Mouse (Mus musculus) megakaryocyte, embryonic 14.5 days (primary cell): ENCODE data around the gene Gpt2. TPM values are rescaled to one million over a fixed set of nuclear protein-coding genes. Genes with fewer than 3 reads are reported as not detected.

Experiments
- H3K27me3 ChIP-seq: replicated peaks from 2 replicates; pipeline ENCODE3; 2012; ENCODE audit warnings: inconsistent platforms
- H3K36me3 ChIP-seq: replicated peaks from 2 replicates; pipeline ENCODE3; 2012; ENCODE audit warnings: low read length, inconsistent platforms, mixed read lengths
- H3K4me1 ChIP-seq: 2 replicates; pipeline ENCODE4 v1.6.1; 2012; ENCODE audit warnings: inconsistent platforms
- H3K4me3 ChIP-seq: replicated peaks from 2 replicates; pipeline ENCODE3; 2012; ENCODE audit warnings: moderate library complexity, mild to moderate bottlenecking, inconsistent platforms
- H3K9me3 ChIP-seq: 2 replicates; pipeline ENCODE4 v1.6.1; 2012; ENCODE audit warnings: inconsistent platforms
- FLI1 ChIP-seq: IDR thresholded peaks from 2 replicates; pipeline ENCODE4 v1.6.1; 2012; ENCODE audit warnings: low read length, inconsistent platforms, mixed read lengths
- GATA1 ChIP-seq: IDR thresholded peaks from 3 replicates; pipeline ENCODE4 v1.6.1; 2012; ENCODE audit warnings: mixed read lengths, low read length, inconsistent platforms, borderline replicate concordance
- polyA plus RNA-seq: library from polyadenylated mRNA; stranded (reverse); fragments of >175 nt; gene quantifications from 2 replicates; pipeline ENCODE4 v1.2.3, GENCODE M21; 2012; ENCODE audit warnings: low replicate concordance; ENCODE audit not compliant: insufficient read depth

The Gpt2 gene
- polyA plus RNA-seq, 1 experiment = 2.5 TPM

DNA sequence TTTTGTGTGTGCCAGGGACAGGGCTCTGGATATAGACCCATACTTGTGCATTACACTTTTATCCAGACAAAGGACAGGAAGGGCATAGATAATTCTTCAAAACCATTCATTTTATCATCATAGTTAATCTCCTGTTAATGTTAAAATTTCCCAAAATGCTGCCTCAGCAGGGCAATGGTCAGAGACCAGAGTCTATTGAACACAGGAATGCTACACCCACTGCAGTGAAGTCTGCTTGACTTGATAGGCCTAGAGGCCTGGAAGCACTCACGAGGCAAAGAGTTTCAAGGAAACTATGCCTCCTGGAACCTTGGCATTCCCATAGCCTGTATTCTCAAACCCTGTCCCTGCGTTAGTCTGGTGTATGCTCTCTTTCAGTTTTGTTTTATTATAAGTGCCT, 12.7 kb upstream of the Gpt2 start:
- H3K27me3 ChIP-seq = peaks cover 6% of the 10 kb centered on the region
- TF ChIP-seq FLI1 = no peak
- no peak for TF ChIP-seq GATA1
- no peak overlapping the region for H3K4me3 ChIP-seq

GRCm38 (mm10) chr8:85481900-85482299, 10.5 kb upstream of the Gpt2 start:
- H3K9me3 ChIP-seq = peaks cover 6% of the 10 kb centered on the region
- peak overlapping the region; percentile 75 for H3K4me3 ChIP-seq
- no peaks in the 10 kb centered on the region for H3K36me3 ChIP-seq
- peaks cover 7% of the 10 kb centered on the region for H3K4me1 ChIP-seq
- no peak for TF ChIP-seq FLI1
- no peak for TF ChIP-seq GATA1
- peaks cover 6% of the 10 kb centered on the region for H3K27me3 ChIP-seq

More for the DNA sequence above, 12.7 kb upstream of the Gpt2 start:
- peaks cover 7% of the 10 kb centered on the region for H3K4me1 ChIP-seq
- H3K9me3 ChIP-seq = 0 out of 2 replicates have a peak, but pooled peaks cover 2% of the 10 kb centered on the region
- H3K36me3 ChIP-seq = no peaks in the 10 kb centered on the region

GRCm38 (mm10) chr8:85482427-85482826, 9.9 kb upstream of the Gpt2 start:
- no peak for TF ChIP-seq GATA1
- no peak for TF ChIP-seq FLI1
- Histone ChIP-seq H3K27me3 (peaks cover 6% of the 10 kb centered on the region), H3K9me3 (peaks cover 6% of the 10 kb centered on the region), H3K4me1 (peaks cover 7% of the 10 kb centered on the region), H3K4me3 (no peak overlapping the region), H3K36me3 (no peaks in the 10 kb centered on the region)

DNA sequence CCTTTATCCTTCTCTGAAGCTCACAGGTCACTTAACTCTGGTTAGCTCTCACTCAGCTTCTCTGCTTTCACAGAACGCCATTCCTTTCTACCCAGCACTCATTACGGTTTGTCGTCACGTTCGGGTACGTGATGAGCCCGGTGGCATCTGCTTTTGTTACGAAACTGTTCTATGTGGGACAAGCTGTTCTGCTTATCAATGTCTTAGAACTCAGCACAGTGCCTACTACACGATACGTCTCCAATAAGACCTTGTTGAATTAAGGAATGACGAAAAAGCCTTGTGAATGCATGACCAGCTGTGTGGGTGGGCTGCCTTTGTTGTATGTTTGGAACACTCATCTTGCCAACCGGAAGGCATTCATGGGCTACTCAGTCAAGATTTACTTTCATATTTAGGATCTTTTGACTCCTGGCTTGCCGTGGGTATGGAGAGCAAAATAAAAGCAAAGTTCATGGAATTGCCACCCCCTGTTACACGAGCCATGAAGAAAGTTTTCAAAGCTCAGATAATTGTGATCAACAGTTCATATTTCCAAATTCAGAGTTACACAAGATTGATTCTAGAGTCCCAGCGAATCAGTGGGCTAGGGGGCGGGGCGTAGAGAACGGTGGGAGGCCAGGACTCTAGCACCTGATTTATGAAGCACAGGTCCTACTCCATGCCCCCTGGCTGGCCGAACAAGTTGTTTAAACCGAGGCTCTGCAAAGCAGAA, 4.3 kb upstream of the Gpt2 start:
- no peaks in the 10 kb centered on the region for H3K36me3 ChIP-seq
- H3K9me3 ChIP-seq = peaks cover 6% of the 10 kb centered on the region
- no peak overlapping the region for H3K4me3 ChIP-seq
- H3K4me1 ChIP-seq = peaks cover 15% of the 10 kb centered on the region
- no peak for TF ChIP-seq GATA1
- no peak for TF ChIP-seq FLI1
- H3K27me3 ChIP-seq = peaks cover 6% of the 10 kb centered on the region

DNA sequence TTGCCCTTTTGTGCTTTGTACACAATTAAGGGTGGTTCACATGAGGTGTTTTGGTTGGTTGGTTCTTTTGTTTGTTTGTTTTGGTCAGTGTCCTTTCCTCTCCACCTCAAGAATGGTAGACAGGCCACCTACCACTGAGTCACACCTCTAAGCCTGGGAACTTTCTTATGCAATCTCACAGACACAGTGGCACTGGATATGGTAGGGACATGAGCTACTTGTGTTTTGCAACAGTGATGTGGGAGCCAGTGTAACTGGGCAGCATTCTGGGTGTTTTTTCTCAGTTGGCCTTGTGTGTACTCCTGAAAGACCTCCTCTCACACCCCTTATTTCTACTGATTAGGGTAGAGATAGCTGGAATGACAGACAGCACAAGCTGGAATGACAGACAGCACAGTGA, 3.7 kb upstream of the Gpt2 start:
- no peak for TF ChIP-seq FLI1
- no peak for TF ChIP-seq GATA1
- no peak overlapping the region for H3K4me3 ChIP-seq
- H3K9me3 ChIP-seq = peaks cover 6% of the 10 kb centered on the region
- peaks cover 21% of the 10 kb centered on the region for H3K4me1 ChIP-seq
- peaks cover 9% of the 10 kb centered on the region for H3K27me3 ChIP-seq
- H3K36me3 ChIP-seq = no peaks in the 10 kb centered on the region

DNA sequence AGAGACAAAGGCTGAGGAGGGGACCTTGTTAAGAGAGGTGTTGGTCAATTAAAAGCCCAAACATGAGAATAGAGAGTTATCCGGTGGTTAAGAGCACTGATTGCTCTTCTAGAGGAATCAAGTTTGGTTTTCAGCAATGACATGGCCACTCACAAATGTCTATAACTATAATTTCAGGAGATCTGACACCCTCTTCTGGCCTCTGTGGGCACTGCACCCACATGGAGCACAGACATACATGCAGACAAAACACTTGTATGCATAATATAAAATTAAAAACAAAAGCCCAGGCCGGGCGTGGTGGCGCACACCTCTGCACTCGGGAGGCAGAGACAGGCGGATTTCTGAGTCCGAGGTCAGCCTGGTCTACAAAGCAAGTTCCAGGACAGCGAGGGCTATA, 2.8 kb upstream of the Gpt2 start:
- H3K4me1 ChIP-seq = peaks cover 24% of the 10 kb centered on the region
- peaks cover 11% of the 10 kb centered on the region for H3K27me3 ChIP-seq
- H3K9me3 ChIP-seq = peaks cover 6% of the 10 kb centered on the region
- TF ChIP-seq GATA1 (no peak), FLI1 (no peak)
- H3K36me3 ChIP-seq = no peaks in the 10 kb centered on the region
- H3K4me3 ChIP-seq = no peak overlapping the region

DNA sequence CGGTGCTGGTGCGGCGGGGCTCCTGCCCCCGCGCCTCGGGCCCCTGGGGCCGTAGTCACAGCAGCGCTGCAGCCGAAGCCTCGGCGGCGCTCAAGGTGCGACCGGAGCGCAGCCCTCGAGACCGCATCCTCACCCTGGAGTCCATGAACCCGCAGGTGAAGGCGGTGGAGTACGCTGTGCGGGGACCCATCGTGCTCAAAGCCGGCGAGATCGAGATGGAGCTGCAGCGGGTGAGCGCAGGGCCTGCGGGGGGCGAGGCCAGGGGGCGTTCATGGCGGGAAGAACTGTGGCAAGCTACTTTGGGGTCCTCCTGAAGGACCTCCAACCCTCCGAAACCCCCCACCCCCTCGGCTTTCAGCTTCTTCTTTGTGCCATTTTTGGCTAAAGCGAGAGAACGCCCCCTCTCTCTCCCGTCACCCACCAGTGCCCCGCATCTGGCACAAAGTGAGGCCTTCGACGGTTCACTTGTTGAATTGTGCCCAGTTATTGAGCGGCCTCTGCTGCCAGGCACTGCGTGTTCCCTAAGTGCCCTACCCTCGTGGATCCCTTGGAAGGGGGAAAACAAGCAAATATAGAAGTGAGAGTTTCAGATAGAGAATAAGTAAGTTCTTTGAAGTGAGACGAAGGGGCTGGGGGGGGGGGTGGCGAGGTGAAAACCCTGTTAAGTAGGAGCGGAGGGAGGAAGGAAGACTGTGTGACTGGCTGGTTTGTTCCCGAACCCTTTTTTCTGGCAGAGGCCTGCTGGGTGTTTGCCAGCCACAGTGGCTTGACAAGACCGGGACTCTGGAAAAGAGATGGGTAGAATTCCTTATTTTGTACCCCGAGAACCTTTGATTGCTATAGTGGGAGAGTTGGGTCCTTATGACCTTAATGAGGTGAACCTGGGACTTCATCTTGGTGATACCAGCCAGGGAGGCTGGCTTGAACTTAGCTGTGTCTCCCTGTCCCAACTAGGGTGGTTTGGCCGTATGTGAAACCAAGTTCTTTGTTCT, 860 bp downstream of the Gpt2 start:
- H3K4me3 ChIP-seq = peak overlapping the region; percentile 99
- peaks cover 23% of the 10 kb centered on the region for H3K4me1 ChIP-seq
- peaks cover 11% of the 10 kb centered on the region for H3K36me3 ChIP-seq
- H3K9me3 ChIP-seq = no peaks in the 10 kb centered on the region
- no peak for TF ChIP-seq FLI1
- no peak for TF ChIP-seq GATA1
- peaks cover 11% of the 10 kb centered on the region for H3K27me3 ChIP-seq

- H3K4me3 ChIP-seq = no peak overlapping the region
- peaks cover 29% of the 10 kb centered on the region for H3K4me1 ChIP-seq
- H3K36me3 ChIP-seq = peaks cover 14% of the 10 kb centered on the region
- H3K9me3 ChIP-seq = no peaks in the 10 kb centered on the region
- peaks cover 11% of the 10 kb centered on the region for H3K27me3 ChIP-seq
- TF ChIP-seq FLI1 (no peak), GATA1 (no peak)
Observed at GRCm38 (mm10) chr8:85496125-85496524, 3.7 kb downstream of the Gpt2 start.

DNA sequence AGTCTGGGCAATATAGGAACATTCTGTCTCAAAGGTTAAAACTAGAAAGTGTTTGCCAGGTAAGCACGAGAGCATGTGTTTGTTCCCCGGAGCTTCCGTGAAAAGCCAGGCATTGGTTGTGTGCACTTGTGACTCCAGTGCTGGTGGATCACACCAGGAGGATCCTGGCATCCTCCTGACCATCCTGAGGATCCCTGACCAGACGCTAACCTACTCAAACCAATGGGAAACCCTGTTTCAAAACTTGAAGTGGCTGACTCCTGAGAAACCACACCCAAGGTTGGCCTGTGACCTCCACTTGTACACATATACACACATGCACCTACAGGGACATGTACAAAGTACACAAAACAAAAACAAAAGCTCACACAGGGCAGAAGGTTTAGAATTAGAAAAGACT, 4.4 kb downstream of the Gpt2 start:
- H3K36me3 ChIP-seq = peaks cover 16% of the 10 kb centered on the region
- no peak overlapping the region for H3K4me3 ChIP-seq
- H3K9me3 ChIP-seq = no peaks in the 10 kb centered on the region
- peaks cover 11% of the 10 kb centered on the region for H3K27me3 ChIP-seq
- TF ChIP-seq GATA1 = no peak
- no peak for TF ChIP-seq FLI1
- peaks cover 29% of the 10 kb centered on the region for H3K4me1 ChIP-seq

GRCm38 (mm10) chr8:85498577-85498976, 6.2 kb downstream of the Gpt2 start:
- Histone ChIP-seq H3K27me3 (peaks cover 3% of the 10 kb centered on the region), H3K36me3 (peaks cover 21% of the 10 kb centered on the region), H3K4me1 (peaks cover 13% of the 10 kb centered on the region), H3K9me3 (no peaks in the 10 kb centered on the region), H3K4me3 (no peak overlapping the region)
- no peak for TF ChIP-seq GATA1
- TF ChIP-seq FLI1 = no peak
